Mouse (Mus musculus) heart, embryonic 16.5 days (tissue): ENCODE measurements around the gene Hoxb4. TPM values are rescaled to one million over a fixed set of nuclear protein-coding genes. Genes with fewer than 3 reads are reported as not detected.

ENCODE experiments used
- ATAC-seq: fragments of 200-750 bp; cut with Nextera tagmentation; replicated peaks from 2 replicates; pipeline ENCODE4 v1.8.0; 2017; ENCODE audit warnings: moderate number of reproducible peaks; ENCODE audit not compliant: insufficient read depth, low FRiP score; ENCODE audit errors: extremely low read depth
- H3K27ac ChIP-seq: fragments of 300-500 bp; sonication (generic); 2 replicates; pipeline ENCODE4 v1.5.1; 2014; ENCODE audit warnings: mild to moderate bottlenecking, low read length, control low read depth, moderate library complexity
- H3K27me3 ChIP-seq: fragments of 300-500 bp; sonication (generic); 2 replicates; pipeline ENCODE4 v1.6.1; 2014; ENCODE audit warnings: low read length, mixed read lengths; ENCODE audit not compliant: control insufficient read depth, insufficient read depth
- H3K36me3 ChIP-seq: fragments of 300-500 bp; sonication (generic); 2 replicates; pipeline ENCODE4 v1.6.1; 2014; ENCODE audit not compliant: control insufficient read depth, insufficient read depth
- H3K4me1 ChIP-seq: fragments of 300-500 bp; sonication (generic); 2 replicates; pipeline ENCODE4 v1.6.1; 2014; ENCODE audit warnings: low read length, mixed read lengths; ENCODE audit not compliant: control insufficient read depth, insufficient read depth
- H3K4me2 ChIP-seq: fragments of 300-500 bp; sonication (generic); 2 replicates; pipeline ENCODE4 v1.6.1; 2014; ENCODE audit warnings: low read depth, mild to moderate bottlenecking, control low read depth, low read length
- H3K4me3 ChIP-seq: fragments of 300-500 bp; sonication (generic); 2 replicates; pipeline ENCODE4 v1.5.1; 2014; ENCODE audit warnings: mild to moderate bottlenecking, control low read depth, low read length
- H3K9ac ChIP-seq: fragments of 300-500 bp; sonication (generic); 2 replicates; pipeline ENCODE4 v1.6.1; 2014; ENCODE audit warnings: low read length, control low read depth
- H3K9me3 ChIP-seq: fragments of 300-500 bp; sonication (generic); replicated peaks from 2 replicates; pipeline ENCODE4 v1.6.1; 2016; ENCODE audit warnings: low read length; ENCODE audit not compliant: control insufficient read depth
- WGBS: fragments of 180-500 bp; shearing (Covaris S2); extraction: QIAGEN DNeasy Blood & Tissue Kit; methylation state at CpG from one replicate; pipeline ENCODE4 v1.1.7; 2014; 5-methylcytosine and 5-hydroxymethylcytosine counted together
- polyA plus RNA-seq: library from polyadenylated mRNA; unstranded; fragments of >200 nt; fragmentation: Nextera tagmentation; extraction: Ambion mirVana; gene quantifications from 2 replicates; pipeline ENCODE4 v1.2.1, GENCODE M21; 2015

The Hoxb4 gene
- polyA plus RNA-seq, 1 experiment from 2014 or later = 0.28 TPM

- 8% methylated on average over 12 of the region's 12 CpGs for WGBS
- Histone ChIP-seq H3K36me3 (no peaks in the 10 kb centered on the region), H3K9me3 (no peaks in the 10 kb centered on the region), H3K4me1 (no peaks in the 10 kb centered on the region), H3K9ac (no peak overlapping the region), H3K4me3 (no peak overlapping the region), H3K27ac (no peak overlapping the region), H3K27me3 (peaks cover 97% of the 10 kb centered on the region), H3K4me2 (peak overlapping the region; percentile 5; the same call in 1 of the 2 replicates)
- ATAC-seq = no peak
Observed at GRCm38 (mm10) chr11:96326705-96327104, 8.6 kb downstream of the Hoxb4 start.

- H3K9me3 ChIP-seq = no peaks in the 10 kb centered on the region
- H3K9ac ChIP-seq = no peak overlapping the region
- 23% methylated on average over 7 of the region's 7 CpGs for WGBS
- ATAC-seq = no peak
- H3K4me2 ChIP-seq = no peak overlapping the region
- H3K4me1 ChIP-seq = no peaks in the 10 kb centered on the region
- H3K27me3 ChIP-seq = peaks cover 97% of the 10 kb centered on the region
- no peak overlapping the region for H3K27ac ChIP-seq
- no peak overlapping the region for H3K4me3 ChIP-seq
- H3K36me3 ChIP-seq = no peaks in the 10 kb centered on the region
Observed at GRCm38 (mm10) chr11:96327122-96327521, 9.1 kb downstream of the Hoxb4 start.

GRCm38 (mm10) chr11:96327750-96328149 lies 9.7 kb downstream of the Hoxb4 start:
- Histone ChIP-seq H3K4me3 (no peak overlapping the region), H3K9me3 (no peaks in the 10 kb centered on the region), H3K9ac (no peak overlapping the region), H3K4me2 (no peak overlapping the region), H3K27me3 (peaks cover 96% of the 10 kb centered on the region), H3K36me3 (no peaks in the 10 kb centered on the region), H3K4me1 (no peaks in the 10 kb centered on the region), H3K27ac (no peak overlapping the region)
- 23% methylated on average over 5 of the region's 5 CpGs for WGBS
- no peak for ATAC-seq

GRCm38 (mm10) chr11:96328605-96329004 lies 10.5 kb downstream of the Hoxb4 start:
- H3K27ac ChIP-seq = no peak overlapping the region
- H3K36me3 ChIP-seq = no peaks in the 10 kb centered on the region
- no peaks in the 10 kb centered on the region for H3K9me3 ChIP-seq
- H3K9ac ChIP-seq = no peak overlapping the region
- no peak for ATAC-seq
- no peak overlapping the region for H3K4me2 ChIP-seq
- H3K27me3 ChIP-seq = peaks cover 96% of the 10 kb centered on the region
- H3K4me3 ChIP-seq = no peak overlapping the region
- H3K4me1 ChIP-seq = no peaks in the 10 kb centered on the region
- 23% methylated on average over 8 of the region's 8 CpGs for WGBS

GRCm38 (mm10) chr11:96332105-96332504 lies 14.0 kb downstream of the Hoxb4 start:
- ATAC-seq = no peak
- Histone ChIP-seq H3K4me1 (no peaks in the 10 kb centered on the region), H3K36me3 (no peaks in the 10 kb centered on the region), H3K9me3 (no peaks in the 10 kb centered on the region), H3K27me3 (peaks cover 98% of the 10 kb centered on the region), H3K4me3 (peak overlapping the region; percentile 39), H3K4me2 (peak overlapping the region; percentile 50; the same call in 1 of the 2 replicates), H3K9ac (no peak overlapping the region), H3K27ac (peak overlapping the region; percentile 19; the same call in 1 of the 2 replicates)
- 5% methylated on average over 8 of the region's 8 CpGs for WGBS

GRCm38 (mm10) chr11:96332618-96333032 lies 14.6 kb downstream of the Hoxb4 start:
- no peaks in the 10 kb centered on the region for H3K4me1 ChIP-seq
- peak overlapping the region; percentile 39 for H3K4me3 ChIP-seq
- H3K27me3 ChIP-seq = peaks cover 98% of the 10 kb centered on the region
- no peaks in the 10 kb centered on the region for H3K36me3 ChIP-seq
- H3K4me2 ChIP-seq = peak overlapping the region; percentile 50
- peak overlapping the region; percentile 15 for H3K9ac ChIP-seq
- WGBS = 2% methylated on average over 35 of the region's 35 CpGs
- no peaks in the 10 kb centered on the region for H3K9me3 ChIP-seq
- ATAC-seq = 0 out of 2 replicates have a peak, but pooled peaks have one; percentile 41
- peak overlapping the region; percentile 41 for H3K27ac ChIP-seq

- H3K9ac ChIP-seq = peak overlapping the region; percentile 15
- 16% methylated on average over 17 of the region's 17 CpGs for WGBS
- H3K9me3 ChIP-seq = no peaks in the 10 kb centered on the region
- no peak for ATAC-seq
- no peaks in the 10 kb centered on the region for H3K36me3 ChIP-seq
- H3K4me3 ChIP-seq = peak overlapping the region; percentile 39
- H3K4me2 ChIP-seq = peak overlapping the region; percentile 50; the same call in 1 of the 2 replicates
- no peaks in the 10 kb centered on the region for H3K4me1 ChIP-seq
- H3K27ac ChIP-seq = peak overlapping the region; percentile 41
- H3K27me3 ChIP-seq = peaks cover 98% of the 10 kb centered on the region
Observed at GRCm38 (mm10) chr11:96333241-96334001, 15.4 kb downstream of the Hoxb4 start.

GRCm38 (mm10) chr11:96334002-96334364 lies 15.9 kb downstream of the Hoxb4 start:
- WGBS = 15% methylated on average over 2 of the region's 2 CpGs
- Histone ChIP-seq H3K9ac (no peak overlapping the region), H3K4me3 (no peak overlapping the region), H3K9me3 (no peaks in the 10 kb centered on the region), H3K4me2 (peak overlapping the region; percentile 50; the same call in 1 of the 2 replicates), H3K4me1 (no peaks in the 10 kb centered on the region), H3K27me3 (peaks cover 98% of the 10 kb centered on the region), H3K36me3 (no peaks in the 10 kb centered on the region), H3K27ac (no peak overlapping the region)
- ATAC-seq = no peak

- 56% methylated on average over 3 of the region's 3 CpGs for WGBS
- no peak overlapping the region for H3K4me3 ChIP-seq
- no peaks in the 10 kb centered on the region for H3K4me1 ChIP-seq
Observed at GRCm38 (mm10) chr11:96334998-96335397, 16.9 kb downstream of the Hoxb4 start.

More at GRCm38 (mm10) chr11:96334998-96335397, 16.9 kb downstream of the Hoxb4 start:
- no peak overlapping the region for H3K4me2 ChIP-seq
- H3K9ac ChIP-seq = no peak overlapping the region
- H3K36me3 ChIP-seq = no peaks in the 10 kb centered on the region
- no peak for ATAC-seq
- H3K27me3 ChIP-seq = peaks cover 98% of the 10 kb centered on the region
- no peaks in the 10 kb centered on the region for H3K9me3 ChIP-seq
- H3K27ac ChIP-seq = no peak overlapping the region
